Mouse (Mus musculus): ENCODE measurements around the gene Fer. TPM values are rescaled to one million over a fixed set of nuclear protein-coding genes. Genes with fewer than 3 reads are reported as not detected.

The Fer gene
- polyA plus RNA-seq, 1 experiment from 2014 or later, result 36.6 TPM

DNA sequence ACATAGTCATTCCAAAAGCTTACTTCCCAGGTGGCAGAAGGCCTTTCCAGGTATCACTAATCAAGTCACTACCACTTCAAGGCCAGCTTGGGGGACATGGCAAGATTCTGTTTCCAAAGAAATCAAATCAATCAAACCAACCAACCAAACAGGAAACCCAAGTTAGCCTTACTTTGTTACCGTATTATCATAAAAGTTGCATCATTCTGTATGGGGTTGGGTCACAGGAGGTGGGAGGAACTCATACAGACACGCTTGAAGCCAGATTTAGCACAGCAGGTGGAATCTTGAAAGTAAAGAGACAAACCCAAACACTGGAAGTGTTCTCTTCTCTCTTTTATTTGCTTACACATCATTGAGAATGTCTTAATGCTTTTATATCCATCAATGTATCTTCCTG, 125.8 kb downstream of the Fer start:
- no peaks in the 10 kb centered on the region for H3K9me3 ChIP-seq
- no peaks in the 10 kb centered on the region for H3K36me3 ChIP-seq
- no peaks in the 10 kb centered on the region for H3K27me3 ChIP-seq
- WGBS, result 85% methylated on average over 2 of the region's 2 CpGs
- no peak for ATAC-seq (ENCODE audit: insufficient number of reproducible peaks, low FRiP score, low TSS enrichment, low read depth)
- no peaks in the 10 kb centered on the region for H3K4me1 ChIP-seq
- no peak overlapping the region for H3K27ac ChIP-seq
- no peak overlapping the region for H3K4me2 ChIP-seq
- H3K4me3 ChIP-seq, result no peak overlapping the region
- H3K9ac ChIP-seq, result no peak overlapping the region

DNA sequence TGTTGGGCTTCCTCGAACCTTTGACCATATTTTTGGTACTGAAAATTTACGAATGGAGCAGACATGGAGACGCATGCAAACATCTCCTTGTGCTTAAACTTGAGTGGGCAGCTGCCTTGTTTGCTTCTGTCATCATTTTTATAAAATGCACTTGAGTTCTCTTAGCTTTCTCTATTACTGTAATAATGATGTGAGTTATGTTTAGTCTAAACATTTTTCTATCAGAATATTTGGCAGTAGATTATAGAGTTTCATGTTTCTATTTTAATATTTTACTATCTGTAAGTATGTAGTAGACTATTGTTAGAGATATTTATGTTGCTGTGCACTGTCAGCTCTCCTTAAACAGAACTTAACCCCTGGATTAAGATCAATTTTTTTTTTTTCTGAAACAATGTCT, 128.3 kb downstream of the Fer start:
- no peak for ATAC-seq (ENCODE audit: insufficient number of reproducible peaks, low FRiP score, low TSS enrichment, low read depth)
- Histone ChIP-seq H3K4me2 (no peak overlapping the region), H3K27ac (no peak overlapping the region), H3K4me3 (no peak overlapping the region), H3K36me3 (no peaks in the 10 kb centered on the region), H3K9me3 (no peaks in the 10 kb centered on the region), H3K9ac (no peak overlapping the region), H3K27me3 (no peaks in the 10 kb centered on the region), H3K4me1 (no peaks in the 10 kb centered on the region)
- 86% methylated on average over 3 of the region's 3 CpGs for WGBS

DNA sequence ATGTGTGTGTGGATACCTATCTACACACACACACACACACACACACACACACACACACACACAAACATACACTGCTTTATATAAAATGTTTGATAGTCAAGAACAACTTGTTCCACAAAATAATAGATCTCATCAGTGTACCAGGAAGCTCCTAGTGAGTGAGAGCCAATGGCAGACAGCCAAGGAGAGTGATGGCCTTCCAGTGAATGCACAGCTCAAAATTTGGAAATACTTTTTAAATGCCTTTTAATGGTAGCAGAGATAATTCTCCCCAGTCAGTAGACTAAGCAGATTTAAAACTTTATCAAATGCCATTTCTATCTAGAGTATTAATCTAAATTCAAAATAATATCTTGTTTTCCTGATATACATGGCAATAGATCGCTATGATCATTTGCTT, 133.1 kb downstream of the Fer start:
- H3K27ac ChIP-seq, result no peak overlapping the region
- H3K4me3 ChIP-seq, result no peak overlapping the region
- no peak overlapping the region for H3K9ac ChIP-seq
- no peaks in the 10 kb centered on the region for H3K9me3 ChIP-seq
- H3K36me3 ChIP-seq, result peaks cover 2% of the 10 kb centered on the region; the same call in 1 of the 2 replicates
- no peak overlapping the region for H3K4me2 ChIP-seq
- no peaks in the 10 kb centered on the region for H3K27me3 ChIP-seq
- 89% methylated on average over 1 of the region's 1 CpGs for WGBS
- H3K4me1 ChIP-seq, result no peaks in the 10 kb centered on the region
- no peak for ATAC-seq (ENCODE audit: insufficient number of reproducible peaks, low FRiP score, low TSS enrichment, low read depth)

- no peak overlapping the region for H3K27ac ChIP-seq
- H3K36me3 ChIP-seq, result peaks cover 2% of the 10 kb centered on the region; the same call in 1 of the 2 replicates
- H3K9me3 ChIP-seq, result no peaks in the 10 kb centered on the region
- ATAC-seq (ENCODE audit: insufficient number of reproducible peaks, low FRiP score, low TSS enrichment, low read depth), result no peak
- no peaks in the 10 kb centered on the region for H3K27me3 ChIP-seq
- no peaks in the 10 kb centered on the region for H3K4me1 ChIP-seq
- H3K9ac ChIP-seq, result no peak overlapping the region
- 78% methylated on average over 6 of the region's 6 CpGs for WGBS
- H3K4me3 ChIP-seq, result no peak overlapping the region
- H3K4me2 ChIP-seq, result no peak overlapping the region
These were observed 134.8 kb downstream of the Fer start for GRCm38 (mm10) chr17:63997643-63998042.

DNA sequence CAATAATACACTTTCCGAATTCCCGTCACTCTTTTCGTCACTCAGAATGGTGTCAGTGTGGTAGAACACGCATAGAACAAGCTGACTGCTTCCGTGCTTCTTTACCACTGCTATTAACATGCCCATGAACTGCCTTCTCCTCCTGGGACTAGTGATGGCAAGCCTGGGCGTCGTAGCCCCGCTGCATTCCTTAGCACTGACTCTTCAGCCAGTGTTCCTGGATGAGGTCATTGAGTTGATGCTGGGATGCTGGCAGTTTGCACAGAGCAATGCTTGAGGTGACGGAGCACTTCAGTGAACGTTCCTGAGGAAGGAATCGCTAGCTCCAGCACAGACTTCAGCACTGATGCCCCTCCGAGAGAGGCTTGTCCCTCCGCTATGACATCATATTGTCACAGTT, 140.6 kb downstream of the Fer start:
- H3K27ac ChIP-seq, result no peak overlapping the region
- no peak overlapping the region for H3K4me3 ChIP-seq
- H3K36me3 ChIP-seq, result peaks cover 2% of the 10 kb centered on the region; the same call in 1 of the 2 replicates
- no peak overlapping the region for H3K4me2 ChIP-seq
- no peaks in the 10 kb centered on the region for H3K27me3 ChIP-seq
- ATAC-seq (ENCODE audit: insufficient number of reproducible peaks, low FRiP score, low TSS enrichment, low read depth), result peak; percentile 67; the same call in 1 of the 2 replicates
- H3K9ac ChIP-seq, result no peak overlapping the region
- no peaks in the 10 kb centered on the region for H3K9me3 ChIP-seq
- peaks cover 4% of the 10 kb centered on the region; the same call in 1 of the 2 replicates for H3K4me1 ChIP-seq
- WGBS, result 46% methylated on average over 13 of the region's 13 CpGs

DNA sequence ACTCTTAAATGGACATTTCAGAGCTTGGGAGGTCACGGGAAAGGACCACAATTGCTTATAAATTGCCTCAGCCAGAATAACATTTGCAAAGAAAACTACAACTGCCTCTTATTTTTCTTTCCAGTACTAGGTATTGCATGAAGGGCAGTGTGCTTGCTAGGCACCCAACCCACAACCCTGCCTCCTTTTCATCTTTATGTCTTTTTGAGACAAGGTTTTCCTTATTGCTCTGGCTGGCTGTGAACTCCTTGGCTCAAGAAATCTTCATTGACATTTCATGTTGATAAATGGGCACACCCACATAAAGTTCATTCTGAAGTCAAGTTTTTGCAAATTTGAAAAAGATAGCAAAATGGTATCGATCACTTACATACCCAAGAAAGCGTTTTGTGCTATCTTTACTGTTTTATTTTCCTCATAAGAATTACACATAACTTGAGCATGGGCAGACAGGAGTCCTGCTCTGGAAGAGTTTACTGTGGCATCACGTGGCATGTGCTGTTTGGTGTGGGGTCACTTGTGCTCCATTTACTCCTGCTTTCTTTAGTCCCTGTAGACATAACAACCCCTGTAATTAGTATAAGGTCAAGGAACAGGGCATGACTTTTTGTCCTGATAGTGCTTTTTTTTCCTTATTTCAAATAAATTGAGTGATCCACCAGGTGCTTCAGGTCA, 142.8 kb downstream of the Fer start:
- Histone ChIP-seq H3K36me3 (no peaks in the 10 kb centered on the region), H3K9ac (no peak overlapping the region), H3K27me3 (no peaks in the 10 kb centered on the region), H3K4me1 (peaks cover 4% of the 10 kb centered on the region; the same call in 1 of the 2 replicates), H3K27ac (no peak overlapping the region), H3K9me3 (no peaks in the 10 kb centered on the region), H3K4me2 (no peak overlapping the region), H3K4me3 (no peak overlapping the region)
- WGBS, result 80% methylated on average over 4 of the region's 4 CpGs
- no peak for ATAC-seq (ENCODE audit: insufficient number of reproducible peaks, low FRiP score, low TSS enrichment, low read depth)

GRCm38 (mm10) chr17:64016606-64017005, 153.7 kb downstream of the Fer start:
- WGBS, result 76% methylated on average over 4 of the region's 4 CpGs
- H3K4me1 ChIP-seq, result no peaks in the 10 kb centered on the region

GRCm38 (mm10) chr17:64018240-64018639, 155.4 kb downstream of the Fer start:
- H3K27me3 ChIP-seq, result no peaks in the 10 kb centered on the region
- H3K4me2 ChIP-seq, result no peak overlapping the region
- H3K4me1 ChIP-seq, result no peaks in the 10 kb centered on the region
- H3K27ac ChIP-seq, result no peak overlapping the region
- H3K9me3 ChIP-seq, result no peaks in the 10 kb centered on the region
- WGBS, result 85% methylated on average over 6 of the region's 6 CpGs
- H3K4me3 ChIP-seq, result no peak overlapping the region
- no peaks in the 10 kb centered on the region for H3K36me3 ChIP-seq
- no peak for ATAC-seq (ENCODE audit: insufficient number of reproducible peaks, low FRiP score, low TSS enrichment, low read depth)
- no peak overlapping the region for H3K9ac ChIP-seq

More at GRCm38 (mm10) chr17:64016606-64017005, 153.7 kb downstream of the Fer start:
- Histone ChIP-seq H3K4me2 (no peak overlapping the region), H3K9ac (no peak overlapping the region), H3K36me3 (no peaks in the 10 kb centered on the region), H3K9me3 (no peaks in the 10 kb centered on the region), H3K27me3 (no peaks in the 10 kb centered on the region), H3K27ac (no peak overlapping the region), H3K4me3 (no peak overlapping the region)
- no peak for ATAC-seq (ENCODE audit: insufficient number of reproducible peaks, low FRiP score, low TSS enrichment, low read depth)

- no peaks in the 10 kb centered on the region for H3K36me3 ChIP-seq
- H3K27me3 ChIP-seq, result no peaks in the 10 kb centered on the region
- ATAC-seq (ENCODE audit: insufficient number of reproducible peaks, low FRiP score, low TSS enrichment, low read depth), result no peak
- no peak overlapping the region for H3K9ac ChIP-seq
- H3K9me3 ChIP-seq, result no peaks in the 10 kb centered on the region
- no peak overlapping the region for H3K4me3 ChIP-seq
- WGBS, result 93% methylated on average over 3 of the region's 3 CpGs
- no peak overlapping the region for H3K4me2 ChIP-seq
- no peaks in the 10 kb centered on the region for H3K4me1 ChIP-seq
- H3K27ac ChIP-seq, result no peak overlapping the region
These were observed 156.0 kb downstream of the Fer start for GRCm38 (mm10) chr17:64018870-64019269.

GRCm38 (mm10) chr17:64019646-64020045, 156.8 kb downstream of the Fer start:
- H3K9ac ChIP-seq, result no peak overlapping the region
- H3K4me2 ChIP-seq, result no peak overlapping the region
- H3K9me3 ChIP-seq, result no peaks in the 10 kb centered on the region
- no peaks in the 10 kb centered on the region for H3K4me1 ChIP-seq
- H3K4me3 ChIP-seq, result no peak overlapping the region
- no peak overlapping the region for H3K27ac ChIP-seq
- ATAC-seq (ENCODE audit: insufficient number of reproducible peaks, low FRiP score, low TSS enrichment, low read depth), result no peak
- no peaks in the 10 kb centered on the region for H3K27me3 ChIP-seq
- no peaks in the 10 kb centered on the region for H3K36me3 ChIP-seq
- WGBS, result 66% methylated on average over 5 of the region's 5 CpGs

DNA sequence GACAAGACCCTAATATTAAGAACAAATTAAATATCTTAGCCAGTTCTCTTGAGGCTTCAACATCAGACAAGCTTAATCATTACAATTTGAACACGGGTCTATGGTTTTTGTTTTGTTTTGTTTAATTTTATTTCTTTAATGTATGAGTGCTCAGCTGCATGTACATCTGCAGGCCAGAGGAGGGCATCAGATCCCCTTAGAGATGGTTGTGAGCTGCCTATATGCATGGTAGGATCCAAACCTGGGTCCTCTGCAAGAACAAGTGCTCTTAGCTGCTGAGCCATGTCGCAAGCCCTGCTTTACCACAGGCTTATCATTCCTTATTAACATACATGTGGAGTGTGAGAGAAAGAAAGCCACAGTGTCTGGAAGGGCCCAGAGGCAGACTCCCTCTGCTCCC, 163.6 kb downstream of the Fer start:
- no peaks in the 10 kb centered on the region for H3K4me1 ChIP-seq
- 69% methylated on average over 2 of the region's 2 CpGs for WGBS
- H3K9me3 ChIP-seq, result no peaks in the 10 kb centered on the region
- H3K27ac ChIP-seq, result no peak overlapping the region
- H3K9ac ChIP-seq, result no peak overlapping the region
- 0 out of 2 replicates have a peak, but pooled peaks cover 4% of the 10 kb centered on the region for H3K36me3 ChIP-seq
- no peak overlapping the region for H3K4me3 ChIP-seq
- no peak for ATAC-seq (ENCODE audit: insufficient number of reproducible peaks, low FRiP score, low TSS enrichment, low read depth)
- no peaks in the 10 kb centered on the region for H3K27me3 ChIP-seq
- H3K4me2 ChIP-seq, result no peak overlapping the region

DNA sequence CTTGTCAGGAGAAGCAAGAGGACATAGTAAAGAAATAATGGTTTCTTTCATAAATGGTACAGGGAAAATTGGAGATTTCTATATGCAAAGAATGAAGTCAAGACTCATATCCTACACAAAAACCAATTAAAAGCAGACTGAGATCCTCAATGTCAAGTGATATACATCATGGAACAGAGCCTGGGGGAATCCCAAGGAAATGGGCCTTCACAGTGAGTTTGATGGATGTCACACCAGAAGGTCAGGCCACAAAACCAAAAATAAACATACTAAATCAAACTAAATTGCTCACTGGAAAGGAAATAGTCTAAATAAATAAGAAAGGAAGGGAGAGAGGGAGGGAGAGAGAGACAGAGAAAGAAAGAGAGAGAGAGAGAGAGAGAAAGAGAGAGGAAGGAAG, 178.9 kb downstream of the Fer start:
- no peak overlapping the region for H3K27ac ChIP-seq
- no peak for ATAC-seq (ENCODE audit: insufficient number of reproducible peaks, low FRiP score, low TSS enrichment, low read depth)
- H3K4me1 ChIP-seq, result no peaks in the 10 kb centered on the region
- H3K27me3 ChIP-seq, result no peaks in the 10 kb centered on the region
- no peak overlapping the region for H3K9ac ChIP-seq
- H3K9me3 ChIP-seq, result no peaks in the 10 kb centered on the region
- no peak overlapping the region for H3K4me2 ChIP-seq
- H3K36me3 ChIP-seq, result no peaks in the 10 kb centered on the region; the same call in 1 of the 2 replicates
- no peak overlapping the region for H3K4me3 ChIP-seq

- no peak overlapping the region for H3K27ac ChIP-seq
- H3K27me3 ChIP-seq, result no peaks in the 10 kb centered on the region
- no peaks in the 10 kb centered on the region for H3K9me3 ChIP-seq
- H3K9ac ChIP-seq, result no peak overlapping the region
- H3K36me3 ChIP-seq, result no peaks in the 10 kb centered on the region
- H3K4me3 ChIP-seq, result no peak overlapping the region
- 70% methylated on average over 7 of the region's 7 CpGs for WGBS
- no peak overlapping the region for H3K4me2 ChIP-seq
- no peak for ATAC-seq (ENCODE audit: insufficient number of reproducible peaks, low FRiP score, low TSS enrichment, low read depth)
- no peaks in the 10 kb centered on the region for H3K4me1 ChIP-seq
These were observed 182.5 kb downstream of the Fer start for GRCm38 (mm10) chr17:64045326-64045725.
